Mouse (Mus musculus): Measurements from ENCODE around the gene Filip1l. TPM values are rescaled to one million over a fixed set of nuclear protein-coding genes. Genes with fewer than 3 reads are reported as not detected.
"Not testable (repeated sequence)": the region's sequence is repeated elsewhere in the genome, so short reads cannot be mapped to it uniquely, and the experiment has no call there.

Gene Filip1l
- polyA plus RNA-seq, 1 experiment, result 4.3 TPM

DNA sequence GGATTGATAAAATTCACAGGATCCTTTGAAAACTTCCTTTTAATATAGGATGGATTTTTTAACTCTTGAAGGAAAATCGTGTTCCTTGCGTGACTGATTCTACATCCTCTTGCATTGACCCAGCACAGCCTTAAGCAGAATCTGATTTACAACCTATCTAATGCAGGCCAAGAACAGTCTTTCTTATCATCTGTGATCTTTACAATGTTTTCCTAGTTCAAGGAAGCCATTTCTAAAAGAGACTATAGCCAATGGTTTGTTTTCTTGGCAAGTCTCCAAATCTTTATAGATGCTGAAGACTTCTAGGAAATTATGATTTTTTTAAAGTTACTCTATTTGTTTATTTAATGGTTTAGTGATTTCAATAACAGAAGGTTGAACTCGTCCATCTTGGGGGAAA, 19.3 kb downstream of the Filip1l start:
- H3K4me3 ChIP-seq (ENCODE audit: control insufficient read depth, insufficient read depth, low read length), result no peak overlapping the region
- DNase-seq, result no peak
- whole genome bisulfite sequencing, result 92% methylated on average over 3 of the region's 3 CpGs
- H3K27me3 ChIP-seq (ENCODE audit: control insufficient read depth, insufficient read depth, low read length), result no peaks in the 10 kb centered on the region
- TF ChIP-seq POLR2A (IDR thresholded peaks at IDR 0.05; ENCODE audit: control insufficient read depth, extremely low read depth, insufficient read depth, low read length, poor library complexity) (no peak), CTCF (IDR thresholded peaks at IDR 0.05; ENCODE audit: borderline replicate concordance, control insufficient read depth, extremely low read depth, insufficient read depth, low read length, poor library complexity) (no peak)
- no peak overlapping the region for H3K27ac ChIP-seq (ENCODE audit: control insufficient read depth, insufficient read depth, low read length)
- no peaks in the 10 kb centered on the region for H3K36me3 ChIP-seq (ENCODE audit: control insufficient read depth, insufficient read depth, low read length)
- no peaks in the 10 kb centered on the region for H3K4me1 ChIP-seq (replicated peaks; ENCODE audit: control insufficient read depth, insufficient read depth, low read length)

DNA sequence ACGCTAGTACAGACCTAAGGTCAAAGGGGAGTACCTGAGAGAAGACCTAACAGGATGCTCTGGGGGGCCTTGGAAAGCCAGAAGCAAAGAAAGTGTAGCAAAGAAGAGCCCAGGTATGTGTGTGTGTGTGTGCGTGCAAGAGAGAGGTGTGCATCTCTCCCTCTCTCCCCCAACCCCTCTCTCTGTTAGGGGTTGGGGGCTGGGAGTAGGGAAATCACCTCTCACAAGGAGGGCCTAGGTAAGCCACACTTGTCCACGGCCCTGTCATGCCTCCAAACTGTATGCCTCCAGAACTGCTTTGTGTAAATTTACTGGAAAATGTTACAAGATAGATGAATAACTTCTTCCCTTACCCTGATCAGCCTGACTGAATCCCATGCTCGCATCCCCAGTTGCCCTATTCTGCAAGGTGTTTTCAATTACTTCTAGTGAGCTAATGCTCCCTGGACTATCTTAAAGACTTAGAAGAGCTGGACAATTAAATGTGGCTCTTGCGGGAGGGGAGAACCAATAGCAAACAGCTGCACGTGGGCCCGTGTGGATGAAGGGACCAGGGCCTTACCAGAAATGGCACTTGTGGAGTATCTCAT, 22.4 kb downstream of the Filip1l start:
- 95% methylated on average over 7 of the region's 7 CpGs for whole genome bisulfite sequencing
- Histone ChIP-seq H3K27ac (ENCODE audit: control insufficient read depth, insufficient read depth, low read length) (no peak overlapping the region), H3K36me3 (ENCODE audit: control insufficient read depth, insufficient read depth, low read length) (no peaks in the 10 kb centered on the region), H3K4me3 (ENCODE audit: control insufficient read depth, insufficient read depth, low read length) (no peak overlapping the region), H3K4me1 (replicated peaks; ENCODE audit: control insufficient read depth, insufficient read depth, low read length) (no peaks in the 10 kb centered on the region), H3K27me3 (ENCODE audit: control insufficient read depth, insufficient read depth, low read length) (no peaks in the 10 kb centered on the region)
- no peak for DNase-seq
- no peak for TF ChIP-seq CTCF (IDR thresholded peaks at IDR 0.05; ENCODE audit: borderline replicate concordance, control insufficient read depth, extremely low read depth, insufficient read depth, low read length, poor library complexity)

DNA sequence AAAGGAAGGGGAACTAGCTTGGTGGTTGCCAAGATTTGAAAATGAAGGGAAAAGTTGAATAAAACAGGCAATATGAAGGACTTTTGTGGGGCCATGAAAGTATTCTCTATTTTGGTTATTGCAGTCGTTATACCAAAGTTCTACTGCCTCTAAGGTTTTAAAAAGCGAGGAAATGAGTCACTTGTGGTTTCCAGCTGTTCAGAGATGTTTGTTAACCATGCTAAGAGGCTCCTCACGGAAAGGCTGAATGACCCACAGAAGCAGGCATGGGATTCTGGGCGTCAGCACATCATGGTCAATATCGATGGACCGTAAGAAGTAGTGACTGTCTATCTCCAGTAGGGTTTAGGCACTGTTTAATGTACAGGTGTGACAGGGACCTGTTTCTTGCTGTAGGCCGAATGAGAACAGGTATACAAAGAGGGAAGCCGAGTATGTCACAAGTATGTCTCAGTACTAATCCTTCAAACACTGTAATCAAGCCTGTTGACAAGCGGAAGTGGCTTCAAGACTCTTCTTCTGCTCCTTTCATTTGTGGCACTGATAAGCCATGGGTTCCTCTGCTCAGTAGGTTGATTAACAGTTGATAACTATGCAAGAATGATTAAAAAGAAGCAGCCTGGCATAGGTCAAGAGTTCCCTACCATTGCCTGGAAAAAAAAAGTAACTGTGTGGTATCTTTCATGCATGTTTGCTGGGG, 25.9 kb downstream of the Filip1l start:
- TF ChIP-seq POLR2A (IDR thresholded peaks at IDR 0.05; ENCODE audit: control insufficient read depth, extremely low read depth, insufficient read depth, low read length, poor library complexity), result no peak
- no peak for TF ChIP-seq CTCF (IDR thresholded peaks at IDR 0.05; ENCODE audit: borderline replicate concordance, control insufficient read depth, extremely low read depth, insufficient read depth, low read length, poor library complexity)
- Histone ChIP-seq H3K4me1 (replicated peaks; ENCODE audit: control insufficient read depth, insufficient read depth, low read length) (no peaks in the 10 kb centered on the region), H3K27ac (ENCODE audit: control insufficient read depth, insufficient read depth, low read length) (no peak overlapping the region), H3K4me3 (ENCODE audit: control insufficient read depth, insufficient read depth, low read length) (no peak overlapping the region), H3K36me3 (ENCODE audit: control insufficient read depth, insufficient read depth, low read length) (no peaks in the 10 kb centered on the region), H3K27me3 (ENCODE audit: control insufficient read depth, insufficient read depth, low read length) (no peaks in the 10 kb centered on the region)
- DNase-seq, result no peak
- 77% methylated on average over 9 of the region's 9 CpGs for WGBS

DNA sequence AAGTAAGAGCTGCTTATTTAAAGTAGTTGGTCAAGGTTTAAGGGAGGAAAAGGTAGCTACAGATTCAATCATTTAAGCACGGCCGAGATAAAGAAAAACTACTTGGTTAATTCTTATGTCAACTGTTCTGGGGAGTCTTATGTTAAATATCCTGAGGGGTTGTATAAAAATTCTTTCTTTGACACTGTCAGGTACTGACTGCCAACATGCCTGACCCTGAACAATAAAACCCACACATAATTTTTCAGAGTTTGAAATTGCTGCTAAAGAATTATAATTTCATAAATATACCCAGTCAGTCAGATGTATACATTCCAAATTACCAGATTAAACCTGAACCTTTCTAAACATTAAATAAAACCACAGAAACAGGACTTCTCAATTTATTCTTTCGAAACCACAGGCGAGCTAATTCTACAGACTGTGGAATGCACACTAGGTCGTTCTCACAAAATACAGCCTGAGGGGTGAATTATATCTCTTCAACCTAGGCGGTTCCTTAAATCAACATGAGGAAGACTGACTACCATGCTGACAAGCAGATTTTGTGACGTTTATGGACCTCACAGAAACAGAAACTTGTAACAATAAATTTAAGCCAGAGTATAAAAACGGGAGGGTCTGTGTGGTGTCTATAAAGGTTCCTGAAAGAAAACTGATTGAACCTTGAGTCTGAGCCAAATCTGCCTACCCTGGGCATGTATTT, 30.5 kb downstream of the Filip1l start:
- WGBS, result 81% methylated on average over 8 of the region's 8 CpGs
- DNase-seq, result no peak
- Histone ChIP-seq H3K36me3 (ENCODE audit: control insufficient read depth, insufficient read depth, low read length) (no peaks in the 10 kb centered on the region), H3K27me3 (ENCODE audit: control insufficient read depth, insufficient read depth, low read length) (no peaks in the 10 kb centered on the region), H3K4me1 (replicated peaks; ENCODE audit: control insufficient read depth, insufficient read depth, low read length) (no peaks in the 10 kb centered on the region), H3K27ac (ENCODE audit: control insufficient read depth, insufficient read depth, low read length) (no peak overlapping the region), H3K4me3 (ENCODE audit: control insufficient read depth, insufficient read depth, low read length) (no peak overlapping the region)
- TF ChIP-seq POLR2A (IDR thresholded peaks at IDR 0.05; ENCODE audit: control insufficient read depth, extremely low read depth, insufficient read depth, low read length, poor library complexity) (no peak), CTCF (IDR thresholded peaks at IDR 0.05; ENCODE audit: borderline replicate concordance, control insufficient read depth, extremely low read depth, insufficient read depth, low read length, poor library complexity) (no peak)

DNA sequence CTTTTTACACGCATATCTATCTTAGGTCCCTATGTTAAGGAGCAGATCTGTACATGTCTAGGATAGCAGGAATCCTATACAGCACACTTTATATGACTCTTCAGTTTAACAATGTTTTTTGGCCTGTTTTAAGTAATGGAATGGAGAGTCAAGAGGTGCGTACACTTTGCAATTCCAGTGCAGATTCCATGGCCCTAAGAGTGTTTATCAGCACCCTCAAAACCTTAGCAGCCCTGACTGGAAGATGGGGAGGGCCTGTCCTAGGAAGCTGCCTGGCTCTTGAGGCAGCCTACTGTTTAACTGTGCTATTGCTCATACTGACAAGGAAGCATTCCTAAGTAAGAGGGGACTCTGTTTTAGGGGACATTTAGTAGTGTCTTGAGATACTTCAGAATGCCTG, 31.4 kb downstream of the Filip1l start:
- H3K27ac ChIP-seq (ENCODE audit: control insufficient read depth, insufficient read depth, low read length), result no peak overlapping the region
- TF ChIP-seq POLR2A (IDR thresholded peaks at IDR 0.05; ENCODE audit: control insufficient read depth, extremely low read depth, insufficient read depth, low read length, poor library complexity) (no peak), CTCF (IDR thresholded peaks at IDR 0.05; ENCODE audit: borderline replicate concordance, control insufficient read depth, extremely low read depth, insufficient read depth, low read length, poor library complexity) (no peak)
- no peaks in the 10 kb centered on the region for H3K4me1 ChIP-seq (replicated peaks; ENCODE audit: control insufficient read depth, insufficient read depth, low read length)

DNA sequence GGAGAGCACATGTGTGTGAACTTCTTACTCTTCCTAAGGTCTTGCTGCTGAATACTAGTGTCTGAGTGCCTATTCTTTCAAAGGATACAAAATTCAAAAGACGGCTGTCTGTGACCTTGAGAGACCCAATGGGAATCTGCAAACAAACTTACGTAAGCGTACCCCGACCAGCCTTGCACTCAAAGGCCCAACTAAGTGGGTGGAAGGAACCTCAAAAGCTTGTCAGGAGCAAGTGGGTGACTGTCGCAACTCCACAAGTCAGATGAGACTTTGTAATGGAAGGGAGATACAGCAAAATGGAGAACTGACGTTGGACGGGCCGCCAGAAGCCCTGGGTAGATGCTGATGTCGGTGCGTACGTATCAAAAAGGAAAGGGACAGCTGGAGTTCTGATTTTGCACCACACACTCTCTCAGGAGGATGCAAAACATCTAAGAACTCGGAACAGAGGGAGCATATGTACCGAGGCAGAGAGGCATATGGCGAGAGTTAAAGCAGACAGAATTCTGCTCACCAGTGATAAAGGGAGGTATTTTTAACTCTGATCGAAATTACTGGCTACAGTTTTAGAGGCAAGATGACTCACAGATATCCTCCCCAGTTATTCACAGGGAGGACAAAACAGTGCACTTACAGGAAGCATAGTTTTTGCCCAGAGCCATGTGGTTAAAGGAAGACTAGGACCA, 36.8 kb downstream of the Filip1l start:
- Histone ChIP-seq H3K4me1 (replicated peaks; ENCODE audit: control insufficient read depth, insufficient read depth, low read length) (no peaks in the 10 kb centered on the region), H3K27me3 (ENCODE audit: control insufficient read depth, insufficient read depth, low read length) (no peaks in the 10 kb centered on the region), H3K4me3 (ENCODE audit: control insufficient read depth, insufficient read depth, low read length) (no peak overlapping the region), H3K36me3 (ENCODE audit: control insufficient read depth, insufficient read depth, low read length) (no peaks in the 10 kb centered on the region), H3K27ac (ENCODE audit: control insufficient read depth, insufficient read depth, low read length) (no peak overlapping the region)
- no peak for DNase-seq
- WGBS, result 96% methylated on average over 15 of the region's 15 CpGs
- no peak for TF ChIP-seq CTCF (IDR thresholded peaks at IDR 0.05; ENCODE audit: borderline replicate concordance, control insufficient read depth, extremely low read depth, insufficient read depth, low read length, poor library complexity)
- no peak for TF ChIP-seq POLR2A (IDR thresholded peaks at IDR 0.05; ENCODE audit: control insufficient read depth, extremely low read depth, insufficient read depth, low read length, poor library complexity)

More for the DNA sequence above, 31.4 kb downstream of the Filip1l start:
- Histone ChIP-seq H3K36me3 (ENCODE audit: control insufficient read depth, insufficient read depth, low read length) (no peaks in the 10 kb centered on the region), H3K4me3 (ENCODE audit: control insufficient read depth, insufficient read depth, low read length) (no peak overlapping the region), H3K27me3 (ENCODE audit: control insufficient read depth, insufficient read depth, low read length) (no peaks in the 10 kb centered on the region)
- 98% methylated on average over 2 of the region's 2 CpGs for WGBS
- no peak for DNase-seq

DNA sequence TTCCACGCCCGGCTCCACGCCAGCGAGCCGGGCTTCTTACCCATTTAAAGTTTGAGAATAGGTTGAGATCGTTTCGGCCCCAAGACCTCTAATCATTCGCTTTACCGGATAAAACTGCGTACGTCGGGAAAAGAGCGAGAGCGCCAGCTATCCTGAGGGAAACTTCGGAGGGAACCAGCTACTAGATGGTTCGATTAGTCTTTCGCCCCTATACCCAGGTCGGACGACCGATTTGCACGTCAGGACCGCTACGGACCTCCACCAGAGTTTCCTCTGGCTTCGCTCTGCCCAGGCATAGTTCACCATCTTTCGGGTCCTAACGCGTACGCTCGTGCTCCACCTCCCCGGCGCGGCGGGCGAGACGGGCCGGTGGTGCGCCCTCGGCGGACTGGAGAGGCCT, 38.3 kb downstream of the Filip1l start:
- H3K4me3 ChIP-seq (ENCODE audit: control insufficient read depth, insufficient read depth, low read length); H3K4me1 ChIP-seq (replicated peaks; ENCODE audit: control insufficient read depth, insufficient read depth, low read length); H3K27ac ChIP-seq (ENCODE audit: control insufficient read depth, insufficient read depth, low read length); DNase-seq; H3K36me3 ChIP-seq (ENCODE audit: control insufficient read depth, insufficient read depth, low read length); H3K27me3 ChIP-seq (ENCODE audit: control insufficient read depth, insufficient read depth, low read length): not testable (repeated sequence)
- 38% methylated on average over 28 of the region's 39 CpGs for WGBS
